Mouse (Mus musculus) frontal cortex, postnatal 10 days (tissue): ENCODE data around the gene Frmd3.
A peak's percentile ranks its signal among the peaks of the same experiment; 100 is the strongest.
"Not testable (repeated sequence)": the region's sequence is repeated elsewhere in the genome, so short reads cannot be mapped to it uniquely, and the experiment has no call there.

ENCODE experiments used
- DNase-seq, 2 experiments: peaks; one replicate each; pipeline ENCODE4 v3.0.0; 2022; ENCODE audit warnings: low spot score in 2 of 2, mixed read lengths in 1 of 2

The Frmd3 gene

GRCm38 (mm10) chr4:74013211-74014047 is at the start of gene Frmd3:
Gene Frmd3 (plus strand): TSS chr4:74013442.
- DNase-seq, result peak; percentile 57 to 70

- no peak for DNase-seq
These were observed 32.8 kb upstream of the Frmd3 start for GRCm38 (mm10) chr4:73980454-73980853.

- DNase-seq, result no peak
These were observed 965 bp upstream of the Frmd3 start for GRCm38 (mm10) chr4:74012277-74012676.

- DNase-seq, result no peak
These were observed 542 bp upstream of the Frmd3 start for GRCm38 (mm10) chr4:74012700-74013099.

GRCm38 (mm10) chr4:74014048-74014500 is 832 bp downstream of the Frmd3 start:
- peak in 1 of 2 experiments; percentile 6 for DNase-seq

- DNase-seq, result no peak
These were observed 6.8 kb downstream of the Frmd3 start for GRCm38 (mm10) chr4:74020084-74020483.

- DNase-seq, result no peak
These were observed 30.0 kb downstream of the Frmd3 start for GRCm38 (mm10) chr4:74043226-74043625.

- DNase-seq, result no peak
These were observed 38.5 kb downstream of the Frmd3 start for GRCm38 (mm10) chr4:74051692-74052091.

- no peak for DNase-seq
These were observed 63.5 kb downstream of the Frmd3 start for GRCm38 (mm10) chr4:74076727-74077126.

- DNase-seq, result no peak
These were observed 97.6 kb downstream of the Frmd3 start for GRCm38 (mm10) chr4:74110816-74111215.

- DNase-seq, result no peak
These were observed 178.3 kb downstream of the Frmd3 start for GRCm38 (mm10) chr4:74191528-74191927.

GRCm38 (mm10) chr4:74201281-74201811 is 188.1 kb downstream of the Frmd3 start:
- no peak for DNase-seq

GRCm38 (mm10) chr4:74221780-74222179 is 208.5 kb downstream of the Frmd3 start:
- DNase-seq, result not testable (repeated sequence)

GRCm38 (mm10) chr4:74222360-74222759 is 209.1 kb downstream of the Frmd3 start:
- DNase-seq, result no peak

- no peak for DNase-seq
These were observed 211.0 kb downstream of the Frmd3 start for GRCm38 (mm10) chr4:74224210-74224609.

GRCm38 (mm10) chr4:74230994-74231393 is 217.8 kb downstream of the Frmd3 start:
- no peak for DNase-seq

- DNase-seq, result peak in 1 of 2 experiments; percentile 18
These were observed 218.2 kb downstream of the Frmd3 start for GRCm38 (mm10) chr4:74231405-74231804.

- DNase-seq, result no peak
These were observed 220.3 kb downstream of the Frmd3 start for GRCm38 (mm10) chr4:74233534-74233933.

- no peak for DNase-seq
These were observed 228.9 kb downstream of the Frmd3 start, which contains the start of gene Kdm4c for GRCm38 (mm10) chr4:74242176-74242575. Gene Kdm4c (plus strand): TSS chr4:74242497.
